In genomic region chr13:58402003-58402743, GRCm38 (mm10) we compare ENCODE assay signal across 8 mouse cellular contexts. TPM values are rescaled to one million over a fixed set of nuclear protein-coding genes. Genes with fewer than 3 reads are reported as not detected.
DNase-seq lines count a peak whose midpoint lies in the region; ATAC-seq lines count a peak whose summit lies in the region.

TSS of gene Rmi1 (plus strand) at chr13:58402248.

- H3K4me1 ChIP-seq in hindbrain, embryonic 12.5 days = peaks cover 6% of the 10 kb centered on the region

- H3K27me3 ChIP-seq in hindbrain, embryonic 12.5 days = no peaks in the 10 kb centered on the region

- no peaks in the 10 kb centered on the region for H3K9me3 ChIP-seq in hindbrain, embryonic 12.5 days (replicated peaks)

- peak within 1 kb of the TSS; percentile 87 for H3K4me2 ChIP-seq in hindbrain, embryonic 12.5 days (replicated peaks)

- peak within 1 kb of the TSS; percentile 99 for H3K27ac ChIP-seq in hindbrain, embryonic 12.5 days

- H3K4me3 ChIP-seq in hindbrain, embryonic 12.5 days = peak within 1 kb of the TSS; percentile 97

- peak; percentile 99 for DNase-seq in Muller cell, postnatal 12 days (ENCODE audit: inconsistent ontology term)
- DNase-seq in cerebellum, adult 9-11 months = peak; percentile 97
- DNase-seq in frontal cortex, postnatal 10 days (ENCODE audit: low spot score in 2 of 2) = peak; percentile 93 to 97
- peak; percentile 97 to 99 for DNase-seq in layer of hippocampus, postnatal 25 days (ENCODE audit: extremely low spot score in 1 of 2, low spot score in 1 of 2)
- peak; percentile 97 for DNase-seq in lung, postnatal 25 days (ENCODE audit: low spot score)
- DNase-seq in retina, embryonic 14.5 days (ENCODE audit: low spot score) = peak; percentile 99
- DNase-seq in thymus, postnatal 4 days = peak; percentile 98

- H3K9ac ChIP-seq in hindbrain, embryonic 12.5 days = peak within 1 kb of the TSS; percentile 100

- H3K36me3 ChIP-seq in hindbrain, embryonic 12.5 days = peaks cover 13% of the 10 kb centered on the region

- peak; percentile 97 for ATAC-seq in hindbrain, embryonic 12.5 days (ENCODE audit: low FRiP score)

- under 1% methylated on average over 85 of the region's 91 CpGs for WGBS in hindbrain, embryonic 12.5 days

RNA-seq across cellular contexts. Expression of gene Rmi1, which starts in this region (rescaled TPM):
- polyA plus RNA-seq in hindbrain, embryonic 12.5 days (2016; fragmentation: Nextera tagmentation; extraction: Ambion mirVana) = 29.6 and 32.1 TPM in 2 replicates
- total RNA-seq in layer of hippocampus, postnatal 25 days (2021) = 10 to 100 TPM; 17.1 to 17.9 TPM

Comparison
In these comparisons a context has a peak if more than half of its experiments do, and no peak if none do; other contexts are left out.
1. Peak in every context shown above with its lines: DNase-seq, ATAC-seq, H3K4me3 ChIP-seq and H3K27ac ChIP-seq.